Mouse (Mus musculus): Measurements from ENCODE around the gene Ppp1r3f. TPM values are rescaled to one million over a fixed set of nuclear protein-coding genes. Genes with fewer than 3 reads are reported as not detected.

Gene Ppp1r3f
- polyA plus RNA-seq (2014; fragmentation: Illumina TruSeq; extraction: RNeasy Lipid Tissue Mini Kit (QIAGEN cat#74804); ENCODE audit: low read depth, low replicate concordance): 1.3 TPM

GRCm38 (mm10) chrX:7574087-7574884 lies at the start of gene Ppp1r3f:
Gene Ppp1r3f, minus strand, starts transcription at chrX:7574283.

GRCm38 (mm10) chrX:7606783-7607182 lies 32.7 kb upstream of the Ppp1r3f start, which contains the start of gene Cacna1f:
Gene Cacna1f, plus strand, starts transcription at chrX:7607083.

GRCm38 (mm10) chrX:7604879-7605574 lies 30.9 kb upstream of the Ppp1r3f start, which contains the start of gene Ccdc22:
Gene Ccdc22, minus strand, starts transcription at chrX:7605517.

GRCm38 (mm10) chrX:7573176-7574086 lies 652 bp downstream of the Ppp1r3f start, which contains the start of gene Foxp3:
Gene Foxp3, plus strand, starts transcription at chrX:7573644.

Other genes with a start within 250 kb of the Ppp1r3f start
- 0.42 TPM for gene Usp27x, start 198.5 kb downstream of the Ppp1r3f start, polyA plus RNA-seq (2014; fragmentation: Illumina TruSeq; extraction: RNeasy Lipid Tissue Mini Kit (QIAGEN cat#74804); ENCODE audit: low read depth, low replicate concordance)
- not detected for gene Foxp3, start 639 bp downstream of the Ppp1r3f start, polyA plus RNA-seq (2014; fragmentation: Illumina TruSeq; extraction: RNeasy Lipid Tissue Mini Kit (QIAGEN cat#74804); ENCODE audit: low read depth, low replicate concordance)
- gene Ccdc22, start 31.2 kb upstream of the Ppp1r3f start, polyA plus RNA-seq (2014; fragmentation: Illumina TruSeq; extraction: RNeasy Lipid Tissue Mini Kit (QIAGEN cat#74804); ENCODE audit: low read depth, low replicate concordance): 11.1 TPM
- gene Cacna1f, start 32.8 kb upstream of the Ppp1r3f start, polyA plus RNA-seq (2014; fragmentation: Illumina TruSeq; extraction: RNeasy Lipid Tissue Mini Kit (QIAGEN cat#74804); ENCODE audit: low read depth, low replicate concordance): not detected
- 2.5 TPM for gene Syp, start 64.2 kb upstream of the Ppp1r3f start, polyA plus RNA-seq (2014; fragmentation: Illumina TruSeq; extraction: RNeasy Lipid Tissue Mini Kit (QIAGEN cat#74804); ENCODE audit: low read depth, low replicate concordance)
- 21.7 TPM for gene Prickle3, start 83.0 kb upstream of the Ppp1r3f start, polyA plus RNA-seq (2014; fragmentation: Illumina TruSeq; extraction: RNeasy Lipid Tissue Mini Kit (QIAGEN cat#74804); ENCODE audit: low read depth, low replicate concordance)
- gene Plp2, start 97.1 kb upstream of the Ppp1r3f start, polyA plus RNA-seq (2014; fragmentation: Illumina TruSeq; extraction: RNeasy Lipid Tissue Mini Kit (QIAGEN cat#74804); ENCODE audit: low read depth, low replicate concordance): 66.5 TPM
- 32.0 TPM for gene Magix, start 107.0 kb upstream of the Ppp1r3f start, polyA plus RNA-seq (2014; fragmentation: Illumina TruSeq; extraction: RNeasy Lipid Tissue Mini Kit (QIAGEN cat#74804); ENCODE audit: low read depth, low replicate concordance)
- gene Gpkow, start 122.8 kb upstream of the Ppp1r3f start, polyA plus RNA-seq (2014; fragmentation: Illumina TruSeq; extraction: RNeasy Lipid Tissue Mini Kit (QIAGEN cat#74804); ENCODE audit: low read depth, low replicate concordance): 24.2 TPM
- 54.2 TPM for gene Wdr45, start 140.1 kb upstream of the Ppp1r3f start, polyA plus RNA-seq (2014; fragmentation: Illumina TruSeq; extraction: RNeasy Lipid Tissue Mini Kit (QIAGEN cat#74804); ENCODE audit: low read depth, low replicate concordance)
- not detected for gene Gm45208, start 148.0 kb upstream of the Ppp1r3f start, polyA plus RNA-seq (2014; fragmentation: Illumina TruSeq; extraction: RNeasy Lipid Tissue Mini Kit (QIAGEN cat#74804); ENCODE audit: low read depth, low replicate concordance)
- gene Praf2, start 154.2 kb upstream of the Ppp1r3f start, polyA plus RNA-seq (2014; fragmentation: Illumina TruSeq; extraction: RNeasy Lipid Tissue Mini Kit (QIAGEN cat#74804); ENCODE audit: low read depth, low replicate concordance): 8.6 TPM
- gene Ccdc120, start 176.6 kb upstream of the Ppp1r3f start, polyA plus RNA-seq (2014; fragmentation: Illumina TruSeq; extraction: RNeasy Lipid Tissue Mini Kit (QIAGEN cat#74804); ENCODE audit: low read depth, low replicate concordance): 0.60 TPM
- 13.1 TPM for gene Tfe3, start 188.3 kb upstream of the Ppp1r3f start, polyA plus RNA-seq (2014; fragmentation: Illumina TruSeq; extraction: RNeasy Lipid Tissue Mini Kit (QIAGEN cat#74804); ENCODE audit: low read depth, low replicate concordance)
- 40.7 TPM for gene Gripap1, start 215.5 kb upstream of the Ppp1r3f start, polyA plus RNA-seq (2014; fragmentation: Illumina TruSeq; extraction: RNeasy Lipid Tissue Mini Kit (QIAGEN cat#74804); ENCODE audit: low read depth, low replicate concordance)
- gene Kcnd1, start 248.0 kb upstream of the Ppp1r3f start, polyA plus RNA-seq (2014; fragmentation: Illumina TruSeq; extraction: RNeasy Lipid Tissue Mini Kit (QIAGEN cat#74804); ENCODE audit: low read depth, low replicate concordance): 0.71 TPM